Mouse (Mus musculus) right cerebral cortex, postnatal 25 days (tissue): ENCODE measurements around the gene Prss56.

ENCODE experiments used
- DNase-seq: peaks from one replicate; pipeline ENCODE4 v3.0.0; 2022

Gene Prss56

DNA sequence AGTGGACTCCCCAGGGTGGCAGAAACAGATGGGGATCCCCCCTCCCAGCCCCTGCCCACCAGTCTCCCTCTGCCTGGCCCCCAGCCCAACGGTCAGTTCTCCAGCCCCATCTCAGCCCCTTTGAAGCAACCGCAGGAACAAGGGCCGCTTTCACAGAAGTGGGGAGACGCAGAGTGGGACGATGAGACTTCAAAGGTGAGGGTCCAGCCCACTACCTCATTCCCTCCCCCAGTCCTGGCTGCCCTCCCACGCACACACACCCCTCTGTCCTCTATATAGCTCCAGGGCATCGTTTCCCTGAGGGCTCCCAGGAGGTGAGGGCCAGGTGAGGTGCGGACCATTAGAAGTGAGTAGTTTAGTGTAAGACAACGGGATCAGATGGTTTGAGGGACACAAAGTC lies at the start of gene Prss56:
Prss56 (plus strand) TSS at position 301 of the 400 bp plus-strand sequence.
- no peak for DNase-seq

DNA sequence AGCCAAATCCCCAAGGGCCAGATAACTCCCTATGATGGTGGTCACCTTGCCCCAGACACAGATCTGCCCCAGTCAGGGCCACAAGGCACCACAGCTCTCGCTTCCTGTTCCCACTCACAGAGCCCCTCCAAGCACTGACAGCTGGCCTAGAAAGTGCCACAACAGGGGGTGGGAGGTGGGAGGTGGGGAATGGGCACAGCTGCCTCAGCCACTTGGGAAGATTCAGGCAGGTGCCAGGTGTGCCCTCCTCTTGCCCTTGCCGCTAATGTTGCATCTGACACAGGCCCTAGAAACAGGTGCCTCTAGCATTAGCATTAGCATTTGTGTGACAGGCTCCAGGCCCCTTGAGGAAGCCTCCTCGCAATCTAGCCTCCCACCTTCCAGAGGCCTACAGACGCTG lies 41.6 kb upstream of the Prss56 start:
- no peak for DNase-seq

DNA sequence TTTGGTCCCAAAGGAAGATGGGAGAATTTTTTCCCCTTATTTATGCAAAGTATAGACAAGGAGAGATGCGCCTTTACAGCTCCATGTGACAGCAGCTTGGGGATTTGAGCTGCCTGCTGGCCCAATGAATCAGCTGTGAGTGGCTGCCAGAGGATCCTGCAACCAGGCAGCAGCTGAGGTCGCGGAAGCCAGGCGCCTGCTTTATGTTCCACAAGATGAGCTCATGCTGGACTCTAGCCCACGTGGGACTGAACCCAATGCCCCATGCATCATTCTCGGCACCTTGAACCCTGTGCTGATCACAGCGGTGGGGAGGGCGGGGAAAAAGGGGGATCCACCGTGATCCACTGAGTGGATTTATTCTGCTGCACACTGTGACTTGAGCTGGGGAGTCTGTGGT lies 40.7 kb upstream of the Prss56 start:
- no peak for DNase-seq

DNA sequence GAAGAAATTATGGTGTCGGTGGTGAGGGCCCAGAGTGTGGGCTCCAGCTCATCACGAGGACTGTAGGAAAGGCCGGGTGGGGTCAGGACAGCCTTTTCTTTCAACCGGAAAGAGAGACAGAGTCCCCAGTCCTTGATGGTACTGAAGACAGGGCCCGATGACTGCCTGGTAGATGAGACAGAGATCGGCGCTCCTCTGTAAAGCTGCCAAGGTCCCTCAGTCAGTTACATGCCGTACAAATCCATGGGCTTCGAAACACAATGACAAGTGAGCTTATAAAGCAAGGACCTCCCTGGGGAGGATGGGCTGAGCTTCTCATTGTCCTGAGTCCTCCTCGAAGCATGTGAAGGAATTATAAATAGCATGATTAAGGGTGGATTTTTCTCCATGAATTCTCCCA lies 40.0 kb upstream of the Prss56 start:
- no peak for DNase-seq

DNA sequence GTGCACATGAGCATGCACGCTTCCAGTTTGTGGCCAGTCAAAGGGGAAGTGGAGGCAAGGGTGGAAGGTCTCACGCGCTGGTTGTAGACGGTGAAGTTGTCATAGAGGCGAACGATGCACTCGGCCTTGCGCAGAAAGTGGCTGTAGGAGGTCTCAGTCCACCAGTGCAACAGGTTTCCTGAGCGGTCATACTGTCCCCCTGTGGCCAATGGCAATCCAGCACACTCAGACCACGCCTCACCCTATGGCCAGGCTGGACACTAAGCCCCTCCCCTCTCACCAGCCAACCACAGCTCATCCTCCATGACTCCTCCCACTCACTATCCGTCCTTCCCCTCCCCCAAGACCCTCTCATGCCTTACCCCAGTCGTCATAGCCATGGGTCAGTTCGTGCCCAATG lies 33.7 kb upstream of the Prss56 start:
- DNase-seq = no peak

DNA sequence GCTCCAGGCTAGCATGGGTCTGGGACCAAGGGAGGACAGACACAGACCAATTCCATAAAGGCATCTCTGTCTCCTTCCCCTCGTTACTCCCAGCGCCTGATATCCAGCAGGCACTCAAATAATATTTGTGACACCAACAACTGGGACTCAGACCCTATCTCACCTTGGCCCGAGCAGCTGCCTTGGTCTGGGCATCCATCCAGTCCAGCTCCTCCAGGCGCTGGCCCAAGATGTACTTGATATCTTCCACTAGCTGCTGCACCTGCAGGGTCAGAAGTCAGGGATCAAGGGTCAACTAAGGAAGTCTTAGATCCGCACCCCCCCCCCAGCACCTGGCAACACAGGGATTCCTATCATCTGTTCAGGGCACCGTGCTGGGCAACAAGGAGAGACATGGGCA lies 31.8 kb upstream of the Prss56 start:
- no peak for DNase-seq

DNA sequence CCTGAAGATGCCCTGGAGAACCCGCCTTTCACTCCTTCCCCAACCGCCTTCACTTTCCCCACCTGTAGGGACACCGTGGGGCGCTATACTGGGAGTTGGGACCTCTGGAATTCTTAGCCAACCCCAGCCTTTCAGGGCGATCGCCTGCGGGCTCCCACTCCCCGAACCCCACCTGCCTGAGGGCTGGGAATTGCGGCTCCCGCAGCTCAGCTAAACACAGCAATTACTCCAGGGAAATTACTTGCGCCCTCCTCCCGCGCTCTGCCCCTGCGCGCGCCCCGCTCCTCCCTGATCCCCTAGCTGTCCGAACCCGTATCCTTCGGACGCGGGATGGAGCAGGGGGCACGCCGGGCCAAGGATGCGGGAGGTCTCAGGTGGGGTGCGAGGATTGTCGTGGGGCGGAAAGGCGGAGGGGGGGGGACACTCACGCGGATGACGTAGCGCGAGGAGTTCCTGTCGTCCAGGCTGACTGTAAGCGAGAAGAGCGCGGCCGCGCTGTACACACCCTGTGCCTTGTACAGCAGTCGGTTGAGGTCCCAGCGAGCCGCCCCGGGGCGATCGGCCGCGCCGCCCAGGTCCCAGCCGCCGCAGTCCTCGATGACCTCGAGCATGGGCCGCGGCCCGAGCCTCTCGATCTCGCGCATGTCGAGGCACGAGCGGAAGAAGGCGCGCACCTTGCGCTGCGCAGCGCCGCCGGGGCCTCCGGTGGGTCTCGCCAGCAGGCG lies 29.2 kb upstream of the Prss56 start:
- DNase-seq = no peak

DNA sequence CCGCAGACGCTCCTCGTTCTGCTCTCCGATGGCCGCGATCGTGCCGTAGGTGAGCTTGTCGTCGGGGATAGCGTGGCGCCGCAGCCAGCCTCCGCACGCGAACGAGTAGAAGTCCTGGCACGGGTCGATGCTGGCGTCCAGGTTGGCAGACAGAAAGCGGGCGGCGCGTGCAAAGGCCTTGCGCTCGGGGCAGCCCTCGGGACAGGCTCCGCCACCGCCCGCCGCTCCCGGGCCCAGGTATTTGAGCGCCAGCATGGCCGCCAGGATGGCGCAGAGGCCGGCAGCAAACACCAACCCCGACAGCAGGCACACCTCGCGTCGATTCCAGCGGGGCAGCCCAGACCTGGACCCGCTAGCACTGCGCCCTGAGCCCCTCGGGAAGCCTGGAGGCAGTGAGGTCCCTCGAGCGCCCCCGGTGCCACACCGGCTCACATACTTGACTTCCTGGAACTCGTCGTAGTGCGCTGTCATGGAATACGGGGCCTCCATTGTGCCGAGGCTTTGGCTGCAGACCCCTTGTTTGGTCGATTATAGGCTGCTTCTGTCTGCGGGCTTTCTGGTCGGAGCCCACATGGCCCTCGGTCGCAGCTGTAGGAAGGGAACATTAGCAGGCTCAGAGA lies 28.5 kb upstream of the Prss56 start:
- DNase-seq = no peak

DNA sequence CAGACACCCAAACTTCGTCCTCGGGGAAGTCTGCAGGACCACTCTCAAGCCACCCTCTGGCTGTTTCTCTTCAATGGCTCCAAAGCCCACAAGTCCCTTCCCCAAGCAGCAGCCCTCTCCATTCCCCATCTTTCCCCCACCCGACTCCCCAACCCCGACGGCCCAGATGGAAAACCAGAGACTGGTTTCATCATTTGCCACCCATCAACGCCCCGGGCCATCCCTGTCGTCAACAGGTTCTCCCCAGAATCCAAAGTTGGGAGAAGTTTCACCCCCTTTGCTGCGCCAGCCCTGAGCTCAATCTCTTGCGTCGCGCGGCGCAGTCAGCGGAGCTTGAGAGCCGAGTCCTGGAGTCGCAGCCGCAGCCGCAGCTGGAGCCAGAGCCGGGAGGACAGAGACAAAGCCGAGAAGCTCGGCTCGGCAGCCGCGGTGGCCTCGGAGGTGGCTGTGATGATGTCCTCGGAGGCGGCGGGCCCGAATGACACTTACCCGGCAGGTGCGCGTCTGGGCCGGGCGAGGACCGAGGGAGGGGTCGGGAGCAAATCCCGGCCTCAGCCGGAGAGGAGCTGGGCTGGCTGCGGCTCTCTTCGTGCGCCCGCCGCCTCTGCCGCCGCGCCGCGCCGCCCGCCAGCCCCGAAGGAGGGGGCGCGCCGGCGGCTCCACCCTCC lies 27.4 kb upstream of the Prss56 start:
- DNase-seq = peak; percentile 27

DNA sequence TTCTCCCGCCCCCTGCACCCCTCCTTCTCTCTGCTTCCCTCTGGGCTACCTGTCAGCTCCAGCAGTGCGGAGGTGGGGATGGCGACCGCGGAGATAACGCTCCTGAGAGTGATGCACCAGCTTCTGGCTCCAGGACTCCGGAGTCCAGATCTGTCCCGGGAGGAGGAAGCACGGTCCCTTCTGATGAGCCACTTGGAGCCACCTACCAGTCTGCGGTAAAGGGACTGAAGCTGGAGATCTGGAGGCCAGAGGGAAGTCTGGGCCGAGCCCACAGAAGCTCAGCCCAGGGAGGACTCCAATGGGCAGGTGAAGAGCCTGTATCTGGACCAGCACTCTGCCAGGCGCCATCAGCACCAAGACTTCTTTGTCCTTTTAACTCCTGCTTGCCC lies 26.9 kb upstream of the Prss56 start, which contains the start of gene Ecel1:
Ecel1 (minus strand) TSS at position 323 of the 389 bp plus-strand sequence.
- DNase-seq = no peak

DNA sequence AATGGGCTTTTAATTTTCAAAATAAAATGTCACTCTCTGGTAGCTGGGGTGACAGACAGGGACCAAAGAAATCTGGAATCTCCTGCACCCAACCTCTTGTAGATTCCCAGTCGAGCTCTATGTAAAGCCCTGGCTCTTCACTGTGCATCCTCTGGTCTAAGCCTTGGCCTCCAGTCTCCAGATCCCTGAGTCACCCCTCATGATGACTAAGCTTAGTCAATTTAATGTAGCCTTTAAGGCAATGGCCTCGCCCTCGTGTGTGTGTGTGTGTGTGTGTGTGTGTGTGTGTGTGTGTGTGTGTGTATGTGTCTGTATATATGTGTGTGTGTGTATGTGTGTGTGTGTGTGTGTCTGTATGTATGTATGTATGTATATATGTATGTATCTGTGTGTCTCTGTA lies 23.7 kb upstream of the Prss56 start:
- DNase-seq = no peak

DNA sequence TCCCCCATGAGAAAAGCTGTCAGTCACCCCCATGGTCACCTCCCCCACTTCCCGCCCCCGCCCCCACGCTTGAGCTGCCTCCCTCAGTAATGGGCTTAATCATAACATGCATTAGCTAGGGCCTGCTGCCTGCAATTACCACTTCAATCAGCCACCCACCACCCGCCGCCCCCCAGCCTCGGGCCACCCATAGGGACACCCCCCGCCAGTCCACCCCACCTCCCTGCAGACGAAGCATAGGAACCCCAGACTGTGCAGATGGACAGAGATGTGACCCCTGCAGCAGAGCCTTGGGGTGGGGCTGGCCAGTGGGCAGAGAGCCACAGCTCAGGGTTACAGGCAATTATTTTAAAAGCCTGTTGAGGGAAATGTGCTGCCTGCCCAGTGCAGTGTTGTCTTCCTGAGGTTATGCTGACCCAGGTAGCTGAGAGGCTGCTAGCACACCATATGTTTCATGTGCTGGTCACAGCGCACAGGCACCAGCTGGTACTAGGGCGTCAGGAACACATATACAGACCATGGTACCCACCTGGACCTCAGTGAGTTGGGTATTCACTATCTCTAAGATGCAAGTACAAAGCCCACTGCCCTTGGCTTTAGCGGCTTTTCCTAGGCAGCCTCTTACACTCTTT lies 18.8 kb upstream of the Prss56 start:
- no peak for DNase-seq

DNA sequence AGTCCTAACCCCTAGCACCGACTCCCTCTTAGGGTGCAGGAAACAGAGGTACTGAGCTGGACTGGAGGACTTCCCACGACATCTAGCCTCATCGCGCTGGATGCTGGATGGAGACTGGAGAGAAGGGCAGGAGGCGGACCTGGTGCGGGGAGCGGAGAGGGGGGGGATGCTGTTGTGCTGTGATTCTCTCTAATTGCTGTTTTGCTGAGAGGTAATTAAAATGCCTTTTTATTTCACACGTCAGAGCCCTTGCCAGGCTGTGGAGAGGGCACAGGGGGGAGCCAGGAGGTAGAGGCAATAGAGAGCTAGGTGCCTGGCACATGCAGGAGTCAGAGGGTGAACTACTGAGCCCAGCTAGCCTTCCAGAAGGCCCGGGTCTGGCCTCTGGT lies 18.3 kb upstream of the Prss56 start:
- no peak for DNase-seq

DNA sequence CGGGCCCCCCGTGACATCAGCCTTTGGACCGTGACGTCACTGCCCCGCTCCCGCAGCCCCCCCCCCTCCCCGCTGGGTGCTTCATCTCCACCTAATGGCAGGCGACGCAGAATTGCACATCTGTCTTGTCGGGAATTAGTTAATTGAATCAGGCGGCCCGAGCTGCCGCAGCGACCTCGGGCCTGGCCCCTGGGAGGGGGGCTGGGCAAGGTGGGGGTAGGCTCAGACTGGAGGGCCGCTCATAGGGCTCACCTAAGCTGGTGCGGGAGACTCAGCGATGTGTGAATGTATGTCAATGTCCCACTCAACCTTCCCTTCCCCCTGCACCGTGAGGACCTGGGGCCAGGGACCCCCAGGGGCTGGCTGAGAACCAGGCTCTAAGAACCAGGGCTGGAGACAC lies 12.7 kb upstream of the Prss56 start:
- DNase-seq = no peak

DNA sequence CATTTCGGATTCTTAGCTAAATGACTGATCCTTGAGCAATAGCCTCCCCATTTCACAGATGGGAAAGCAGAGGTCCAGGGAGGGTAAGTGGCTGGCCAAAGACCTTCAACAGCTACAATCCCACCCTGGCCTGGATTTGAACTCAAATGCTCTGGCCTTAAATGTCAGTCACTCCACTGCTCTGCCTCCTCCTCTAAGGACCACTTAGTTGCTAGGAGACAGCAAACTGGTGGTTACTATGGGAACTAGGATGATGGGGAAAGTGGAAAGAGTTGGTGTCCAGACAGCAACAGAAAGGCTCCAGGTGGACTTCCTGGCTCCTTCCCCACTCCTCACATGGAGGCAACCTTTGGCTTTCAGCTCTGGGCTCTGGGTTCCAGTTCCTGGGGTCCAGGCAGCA lies 11.8 kb upstream of the Prss56 start:
- DNase-seq = no peak

DNA sequence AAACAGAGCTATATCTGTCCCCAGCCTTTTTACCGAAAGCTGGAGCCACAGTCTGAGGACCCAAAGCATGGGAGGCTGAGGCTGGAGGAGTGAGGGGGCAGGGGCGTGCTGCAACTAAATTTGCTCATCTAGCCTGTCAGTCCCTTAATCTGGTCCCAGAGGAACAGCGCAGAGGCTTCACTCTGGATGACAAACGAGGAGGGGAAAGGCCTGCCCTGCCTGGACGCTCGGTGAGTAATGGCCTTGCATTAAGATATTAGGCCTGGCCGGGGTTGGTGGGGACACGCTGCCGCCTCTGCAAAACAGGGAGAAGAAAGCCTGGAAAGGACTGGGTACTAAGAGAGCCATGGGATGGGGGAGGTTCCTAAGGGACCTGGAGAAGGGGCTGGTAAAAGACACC lies 10.8 kb upstream of the Prss56 start:
- no peak for DNase-seq

DNA sequence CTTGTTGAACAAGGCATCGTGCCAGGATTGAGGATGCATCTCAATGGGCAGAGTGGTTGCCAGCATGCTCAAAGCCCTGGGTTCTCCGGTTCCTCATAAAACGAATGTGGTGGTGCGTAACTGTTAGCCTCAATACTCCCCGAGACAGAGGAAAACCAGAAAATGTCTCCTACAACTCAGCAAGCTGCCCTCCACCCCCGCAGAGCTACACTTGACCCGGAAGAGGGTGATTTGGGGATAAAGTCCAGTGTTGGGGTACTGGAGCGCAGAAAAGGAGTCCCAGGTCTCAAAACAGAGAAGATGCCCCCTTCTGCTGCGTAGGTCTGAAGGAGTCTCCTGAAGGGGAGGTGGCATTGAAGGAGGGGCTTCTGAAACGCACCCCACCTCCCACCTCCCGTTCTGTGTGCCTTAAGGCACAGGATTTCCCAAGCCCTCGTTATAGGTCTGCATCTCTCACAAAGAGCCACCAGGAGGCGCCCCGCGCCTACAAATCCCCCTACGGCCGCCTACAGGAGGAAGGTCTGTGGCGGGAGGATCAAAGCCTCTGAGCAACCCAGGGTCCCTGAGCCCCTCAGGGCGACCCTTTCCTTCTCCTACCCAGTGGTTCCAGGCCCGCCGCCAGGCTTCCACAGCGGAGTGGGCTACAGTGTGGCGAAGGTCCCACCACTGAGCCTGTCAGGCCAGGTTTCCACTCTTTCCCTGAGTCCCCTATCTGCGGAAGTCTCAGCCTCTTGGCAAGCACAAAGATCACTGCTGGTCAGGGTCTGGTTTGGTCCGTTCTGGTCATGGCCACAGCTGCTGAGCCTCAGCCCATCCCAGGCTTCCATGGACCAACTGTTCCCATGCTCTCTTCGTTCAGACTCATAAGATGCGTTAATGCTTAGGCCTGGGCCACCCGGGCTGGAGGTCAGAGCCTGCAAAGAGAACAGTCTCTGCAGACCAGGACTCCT lies 8.8 kb upstream of the Prss56 start:
- DNase-seq = no peak

DNA sequence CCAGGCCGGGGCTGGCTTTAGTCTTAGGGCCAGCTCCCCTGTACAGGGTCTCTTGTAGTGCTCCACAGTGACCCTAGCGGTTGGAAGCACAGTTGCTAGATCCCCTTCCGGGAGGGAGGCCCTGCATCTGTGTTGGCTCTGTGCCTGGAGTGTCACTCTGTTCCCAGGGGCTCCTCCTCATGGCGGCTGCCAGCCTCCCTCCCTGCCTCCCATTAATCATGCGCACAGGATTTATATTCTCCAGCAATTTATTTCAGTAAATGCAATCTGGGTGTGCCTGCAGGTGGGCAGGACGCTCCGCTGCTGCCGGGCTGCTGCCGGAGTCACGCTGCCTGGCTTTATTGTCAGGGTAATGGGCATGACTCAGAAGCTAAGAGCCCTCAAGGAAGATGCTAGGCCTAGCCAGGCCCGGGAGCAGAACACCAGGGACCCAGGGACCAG lies 7.2 kb upstream of the Prss56 start:
- DNase-seq = peak; percentile 51

DNA sequence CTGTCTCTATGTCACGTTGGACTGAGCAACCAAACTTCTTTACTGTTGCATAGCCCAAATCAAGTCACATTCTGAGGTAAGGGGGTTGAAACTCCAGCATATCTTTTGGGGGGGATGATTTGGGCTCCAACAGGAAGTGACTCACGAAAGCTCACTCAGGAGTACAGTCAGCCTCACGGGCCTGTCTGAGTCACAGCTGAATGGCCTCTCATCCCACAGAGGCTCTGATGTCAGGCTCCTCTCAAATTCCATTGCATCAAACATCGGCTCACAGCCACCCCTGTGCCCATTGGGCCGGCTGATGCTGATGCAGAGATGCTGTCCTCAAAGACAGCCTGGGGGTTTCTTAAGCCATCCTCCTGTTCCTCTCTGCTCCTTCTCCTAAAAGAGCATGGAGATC lies 2.2 kb upstream of the Prss56 start:
- DNase-seq = no peak

DNA sequence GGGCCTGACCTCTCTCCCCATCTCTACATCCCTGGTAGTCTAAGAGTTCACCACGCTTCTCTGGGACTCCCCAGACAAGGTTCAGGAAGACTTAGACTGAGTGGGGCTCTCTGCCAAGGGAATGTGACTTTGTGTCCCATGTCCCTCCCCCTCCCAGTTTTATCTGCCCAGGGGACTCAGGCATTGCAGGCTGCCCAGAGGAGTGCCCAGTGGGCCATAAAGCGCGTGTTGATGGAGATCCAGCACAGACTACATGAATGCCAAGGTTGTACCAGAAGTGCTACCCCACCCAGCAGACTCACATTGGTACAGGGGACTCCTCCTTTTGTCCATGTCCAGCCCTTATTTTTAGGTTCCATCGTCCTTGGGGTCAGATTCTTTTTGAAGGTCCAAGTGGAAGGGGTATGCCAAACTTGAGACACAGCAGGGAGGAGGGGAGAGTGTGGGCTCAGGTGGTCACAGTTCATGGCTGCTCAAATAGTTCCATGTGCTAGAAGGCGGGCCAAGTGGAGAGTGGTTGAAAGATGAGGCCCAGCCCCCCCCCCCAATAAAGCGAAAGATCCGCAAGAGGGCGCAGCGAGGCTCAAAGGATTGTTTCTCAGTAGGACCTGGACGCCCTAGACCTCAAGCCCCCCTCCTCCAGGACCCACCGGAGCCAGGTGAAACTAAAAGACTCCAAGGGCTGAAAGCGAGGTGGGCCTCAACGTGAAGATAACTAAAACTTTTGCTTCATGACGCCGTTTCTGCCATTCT lies 1.1 kb downstream of the Prss56 start:
- no peak for DNase-seq

DNA sequence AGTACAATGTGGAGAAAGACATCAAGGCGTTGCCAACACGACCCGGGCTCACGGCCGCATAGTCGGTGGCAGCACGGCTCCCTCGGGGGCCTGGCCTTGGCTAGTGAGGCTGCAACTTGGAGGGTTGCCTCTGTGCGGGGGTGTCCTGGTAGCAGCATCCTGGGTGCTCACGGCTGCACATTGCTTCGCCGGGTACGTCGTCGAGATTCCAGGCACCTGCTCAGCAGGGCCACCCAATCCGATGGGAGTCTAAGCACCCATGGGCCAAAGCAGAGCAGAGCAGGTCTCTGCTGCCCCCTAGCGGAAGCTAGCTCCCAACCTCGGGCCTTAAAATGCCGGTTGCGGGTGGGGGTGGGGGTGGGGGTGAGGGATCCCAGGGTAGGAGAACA lies 1.6 kb downstream of the Prss56 start:
- peak; percentile 68 for DNase-seq

DNA sequence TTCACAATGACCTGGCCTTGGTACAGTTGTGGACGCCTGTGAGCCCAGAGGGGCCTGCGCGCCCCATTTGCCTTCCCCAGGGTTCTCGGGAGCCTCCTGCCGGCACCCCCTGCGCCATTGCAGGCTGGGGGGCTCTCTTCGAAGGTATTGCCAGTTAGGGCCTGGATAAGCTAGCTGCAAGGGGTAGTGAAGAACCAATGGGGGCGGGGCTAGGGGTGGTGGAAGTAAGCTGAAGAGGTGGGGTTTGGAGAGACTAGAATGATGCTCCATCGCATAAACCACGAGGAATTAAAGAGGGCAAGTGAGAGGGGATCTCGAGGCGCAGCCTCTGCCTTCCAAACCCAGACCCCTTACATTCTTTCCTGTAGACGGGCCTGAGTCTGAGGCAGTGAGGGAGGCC lies 2.4 kb downstream of the Prss56 start:
- no peak for DNase-seq
